ENCODE assay signal across 1 mouse cellular context in genomic region chr16:17181382-17181781, GRCm38 (mm10).
TF ChIP-seq lines count a peak whose summit lies in the region.

No protein-coding gene starts in this region.

TF ChIP-seq in MEL, 35 proteins besides CTCF, POLR2A, EP300 and RAD21 (continued from another document):
- TF ChIP-seq MAFK (IDR thresholded peaks at IDR 0.05; ENCODE audit: borderline replicate concordance, low read depth, low read length), result peak; percentile 41; the same call in 1 of the 2 replicates
- 0 out of 2 replicates have a peak, but pooled peaks have one; percentile 17 for TF ChIP-seq ZNF384 (IDR thresholded peaks at IDR 0.05; ENCODE audit: low read depth, low read length)
- no peak for TF ChIP-seq GABPA (IDR thresholded peaks at IDR 0.05; ENCODE audit: low read depth, low read length)
- TF ChIP-seq SMC3 (IDR thresholded peaks at IDR 0.05; ENCODE audit: low read depth, low read length), result no peak
- no peak for TF ChIP-seq MEF2A (IDR thresholded peaks at IDR 0.05; ENCODE audit: extremely low read depth, insufficient replicate concordance, low read depth, low read length, poor library complexity, severe bottlenecking)
- no peak for TF ChIP-seq KAT2A (conservative IDR thresholded peaks at IDR 0.05; ENCODE audit: low read depth, low read length)
- no peak for TF ChIP-seq MYB (IDR thresholded peaks at IDR 0.05; ENCODE audit: low read depth, low read length)
- TF ChIP-seq RCOR1 (IDR thresholded peaks at IDR 0.05; ENCODE audit: low read depth, low read length), result peak; percentile 87
- TF ChIP-seq E2F4 (IDR thresholded peaks at IDR 0.05; ENCODE audit: borderline replicate concordance, low read depth, low read length), result no peak
- TF ChIP-seq ZKSCAN1 (IDR thresholded peaks at IDR 0.05; ENCODE audit: low read depth, low read length), result no peak
- TF ChIP-seq USF1 (IDR thresholded peaks at IDR 0.05; ENCODE audit: low read depth, low read length), result peak; percentile 75
- TF ChIP-seq NRF1 (IDR thresholded peaks at IDR 0.05; ENCODE audit: insufficient read depth, low read depth, low read length, poor library complexity, severe bottlenecking), result no peak
- no peak for TF ChIP-seq MAZ (IDR thresholded peaks at IDR 0.05; ENCODE audit: low read depth, low read length)
- TF ChIP-seq ELF1 (IDR thresholded peaks at IDR 0.05; ENCODE audit: low read depth, low read length), result peak; percentile 40
- no peak for TF ChIP-seq POLR2AphosphoS5 (IDR thresholded peaks at IDR 0.05; ENCODE audit: borderline replicate concordance, low read depth, low read length)
- no peak for TF ChIP-seq BHLHE40 (IDR thresholded peaks at IDR 0.05; ENCODE audit: borderline replicate concordance, low read depth, low read length)
- TF ChIP-seq ZC3H11A (IDR thresholded peaks at IDR 0.05; ENCODE audit: low read depth, low read length), result no peak; the same call in 1 of the 2 replicates
- TF ChIP-seq USF2 (IDR thresholded peaks at IDR 0.05; ENCODE audit: borderline replicate concordance in 1 of 2, insufficient read depth in 1 of 2, low read depth in 1 of 2, low read length in 2 of 2), result no peak
- TF ChIP-seq ETS1 (IDR thresholded peaks at IDR 0.05; ENCODE audit: low read depth, low read length), result peak; percentile 100
- 0 out of 2 replicates have a peak, but pooled peaks have one; percentile 66 for TF ChIP-seq CHD1 (IDR thresholded peaks at IDR 0.05; ENCODE audit: low read depth, low read length)
